Mouse (Mus musculus) left cerebral cortex, postnatal 36 days (tissue): ENCODE measurements around the gene Hist1h2be. TPM values are rescaled to one million over a fixed set of nuclear protein-coding genes. Genes with fewer than 3 reads are reported as not detected.
"Not testable (repeated sequence)": the region's sequence is repeated elsewhere in the genome, so short reads cannot be mapped to it uniquely, and the experiment has no call there.

Source experiments
- DNase-seq, 2 experiments: peaks; one replicate each; pipeline ENCODE4 v3.0.0; 2021 to 2022; ENCODE audit warnings: low spot score in 2 of 2, mixed read lengths in 1 of 2
- intact Hi-C: fragments of 180-260 bp; cut with DNase I; formaldehyde crosslinking; loops from one replicate; pipeline ENCODE4 v1.15.1; 2025
- total RNA-seq, 2 experiments: library from RNA; stranded (reverse); gene quantifications; 2 replicates each; pipeline ENCODE4 v1.2.3; 2021

The Hist1h2be gene
- total RNA-seq, 2 experiments from 2014 or later = 7.0 to 7.4 TPM

DNA sequence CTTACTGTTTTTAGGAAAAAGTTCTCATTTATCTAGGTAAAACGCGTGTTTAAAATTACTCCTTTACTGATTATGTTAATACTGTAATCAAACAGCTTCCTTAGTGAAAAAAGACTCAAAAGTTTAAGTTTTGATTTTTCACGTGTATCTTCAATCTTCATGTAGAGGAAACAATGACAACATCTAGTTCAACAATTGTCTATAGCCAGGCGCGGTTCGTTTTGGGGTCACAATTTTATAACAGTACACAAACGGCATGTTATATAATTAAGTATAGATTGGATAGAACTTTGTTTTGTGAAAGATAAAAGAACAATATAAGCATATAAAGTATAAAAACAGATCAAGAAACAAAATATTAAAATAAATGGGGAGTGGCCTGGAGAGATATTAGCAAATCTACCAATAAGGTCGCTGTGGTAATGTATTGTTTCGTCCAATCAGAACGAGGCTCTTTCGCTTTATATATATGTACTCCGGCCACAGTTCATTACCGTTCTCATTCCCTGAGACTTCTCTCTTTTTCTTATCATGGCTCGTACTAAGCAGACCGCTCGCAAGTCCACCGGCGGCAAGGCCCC, 45.6 kb downstream of the Hist1h2be start, which contains the start of gene Hist1h3d:
Hist1h3d (plus strand) TSS at position 493 of the 581 bp plus-strand sequence.
- intact Hi-C loops = no loop called here
- peak; percentile 49 to 73 for DNase-seq

DNA sequence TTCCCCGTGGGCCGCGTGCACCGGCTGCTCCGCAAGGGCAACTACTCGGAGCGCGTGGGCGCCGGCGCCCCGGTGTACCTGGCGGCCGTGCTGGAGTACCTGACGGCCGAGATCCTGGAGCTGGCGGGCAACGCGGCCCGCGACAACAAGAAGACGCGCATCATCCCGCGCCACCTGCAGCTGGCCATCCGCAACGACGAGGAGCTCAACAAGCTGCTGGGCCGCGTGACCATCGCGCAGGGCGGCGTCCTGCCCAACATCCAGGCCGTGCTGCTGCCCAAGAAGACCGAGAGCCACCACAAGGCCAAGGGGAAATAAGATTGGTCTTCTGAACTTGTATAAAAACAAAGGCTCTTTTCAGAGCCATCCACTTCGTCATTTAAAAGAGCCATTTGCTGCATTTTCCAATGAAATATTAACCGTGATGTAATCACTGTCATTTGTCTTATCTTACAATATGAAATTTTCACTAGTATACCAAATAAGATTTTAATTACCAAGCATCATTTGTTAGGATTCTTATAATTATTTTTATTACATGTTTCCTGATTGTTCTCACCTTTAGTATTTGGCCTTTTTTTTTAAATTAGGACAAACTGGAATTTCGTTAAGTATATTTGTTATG, 46.3 kb downstream of the Hist1h2be start:
- intact Hi-C loops, DNase-seq: not testable (repeated sequence)

DNA sequence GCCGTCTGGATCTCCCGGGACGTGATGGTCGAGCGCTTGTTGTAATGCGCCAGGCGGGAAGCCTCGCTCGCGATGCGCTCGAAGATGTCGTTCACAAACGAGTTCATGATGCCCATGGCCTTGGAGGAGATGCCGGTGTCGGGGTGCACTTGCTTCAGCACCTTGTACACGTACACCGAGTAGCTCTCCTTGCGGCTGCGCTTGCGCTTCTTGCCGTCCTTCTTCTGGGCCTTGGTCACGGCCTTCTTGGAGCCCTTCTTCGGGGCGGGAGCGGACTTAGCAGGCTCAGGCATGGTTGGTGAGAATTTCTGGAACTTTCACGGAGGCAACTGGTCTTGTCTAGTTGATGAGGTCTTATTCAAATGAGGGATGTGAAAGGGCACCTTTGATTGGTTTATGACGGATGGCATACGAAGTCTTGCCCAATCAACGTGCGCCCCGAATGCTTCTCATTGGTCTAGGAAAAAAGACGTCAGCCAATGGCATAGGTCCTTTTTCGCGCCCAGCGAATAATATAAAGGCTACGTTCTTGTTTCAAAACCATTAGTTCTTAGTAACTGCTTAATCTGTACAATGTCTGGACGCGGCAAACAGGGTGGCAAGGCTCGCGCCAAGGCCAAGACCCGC, 46.9 kb downstream of the Hist1h2be start, which contains the start of the genes Hist1h2bf and Hist1h2ad:
Hist1h2bf (minus strand) TSS at position 299 of the 627 bp plus-strand sequence.
Hist1h2ad (plus strand) TSS at position 484 of the 627 bp plus-strand sequence.
- peak; percentile 90 to 92 for DNase-seq
- intact Hi-C loops = not testable (repeated sequence)

DNA sequence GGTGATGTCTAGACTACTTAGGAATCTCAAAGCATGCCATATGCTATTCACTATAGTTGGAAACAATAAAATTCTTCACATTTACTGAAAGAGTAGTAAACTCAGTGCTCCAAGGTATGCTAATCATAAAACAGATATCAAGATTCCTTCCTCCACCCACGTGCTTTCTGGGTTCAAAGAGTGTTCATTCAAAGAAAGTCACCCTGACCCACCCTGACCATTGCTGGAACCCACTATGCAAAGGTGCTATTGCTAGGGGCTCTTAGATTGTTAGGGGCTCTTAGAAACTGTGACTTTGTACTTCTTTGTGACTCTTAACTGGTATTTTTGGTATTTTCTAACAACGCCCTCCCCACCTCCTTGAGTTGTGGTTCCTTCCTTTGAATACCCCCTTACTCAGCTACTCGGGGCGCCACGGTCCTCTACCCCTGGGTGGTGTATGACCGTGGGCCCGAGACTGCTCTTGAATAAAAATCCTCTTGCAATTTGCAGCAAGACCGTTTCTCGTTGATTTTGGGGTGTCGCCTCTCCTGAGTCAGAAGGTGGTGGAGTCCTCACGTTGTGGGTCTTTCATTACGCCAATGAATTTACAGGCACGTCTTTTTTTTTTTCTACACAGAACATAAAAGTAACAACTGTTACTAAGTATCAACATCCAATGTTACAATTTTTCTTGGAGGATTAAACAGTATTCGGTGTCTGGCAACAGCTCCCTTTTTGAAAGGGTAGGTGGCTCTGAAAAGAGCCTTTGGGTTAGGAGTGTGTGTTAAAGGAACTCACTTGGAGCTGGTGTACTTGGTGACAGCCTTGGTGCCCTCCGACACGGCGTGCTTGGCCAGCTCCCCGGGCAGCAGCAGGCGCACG, 47.7 kb downstream of the Hist1h2be start:
- DNase-seq, intact Hi-C loops: not testable (repeated sequence)

DNA sequence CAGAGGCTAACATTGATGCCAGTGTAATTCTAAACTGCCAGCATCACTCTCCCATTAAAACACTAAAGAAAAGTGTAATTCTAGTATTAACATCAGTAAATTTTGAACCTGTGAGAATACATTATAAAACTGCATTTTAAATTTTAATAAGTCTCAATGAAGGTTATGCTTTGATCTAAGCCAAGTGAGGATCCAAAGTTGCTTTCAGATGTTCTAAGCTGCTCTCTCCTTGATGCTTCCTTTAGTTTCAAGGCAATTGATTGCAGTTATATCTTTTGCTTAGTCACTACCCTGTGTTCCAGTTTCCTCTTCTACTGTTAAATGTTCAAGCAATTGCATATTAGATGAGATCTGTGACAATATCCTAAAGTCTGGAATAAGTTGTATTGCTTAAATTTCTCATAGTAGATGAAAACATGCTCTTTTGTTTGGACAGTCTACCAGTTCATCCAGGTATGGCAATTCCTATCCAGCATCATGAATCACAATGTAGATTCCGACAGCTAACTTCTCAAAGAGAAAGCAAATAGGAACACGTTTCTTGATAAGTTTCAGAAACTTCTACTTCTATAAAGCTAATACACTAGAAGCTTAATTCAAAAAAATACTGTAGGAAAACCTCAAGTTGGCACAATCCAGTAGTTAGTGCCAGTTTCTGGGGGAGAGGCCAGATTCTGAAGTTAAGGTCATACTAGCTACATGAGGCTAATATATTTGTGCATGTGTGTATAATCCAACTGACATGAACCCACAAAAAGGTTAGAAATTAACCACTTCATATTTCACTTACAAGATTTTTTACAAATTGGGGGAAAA, 48.5 kb downstream of the Hist1h2be start:
- DNase-seq = no peak
- intact Hi-C loops = no loop called here

DNA sequence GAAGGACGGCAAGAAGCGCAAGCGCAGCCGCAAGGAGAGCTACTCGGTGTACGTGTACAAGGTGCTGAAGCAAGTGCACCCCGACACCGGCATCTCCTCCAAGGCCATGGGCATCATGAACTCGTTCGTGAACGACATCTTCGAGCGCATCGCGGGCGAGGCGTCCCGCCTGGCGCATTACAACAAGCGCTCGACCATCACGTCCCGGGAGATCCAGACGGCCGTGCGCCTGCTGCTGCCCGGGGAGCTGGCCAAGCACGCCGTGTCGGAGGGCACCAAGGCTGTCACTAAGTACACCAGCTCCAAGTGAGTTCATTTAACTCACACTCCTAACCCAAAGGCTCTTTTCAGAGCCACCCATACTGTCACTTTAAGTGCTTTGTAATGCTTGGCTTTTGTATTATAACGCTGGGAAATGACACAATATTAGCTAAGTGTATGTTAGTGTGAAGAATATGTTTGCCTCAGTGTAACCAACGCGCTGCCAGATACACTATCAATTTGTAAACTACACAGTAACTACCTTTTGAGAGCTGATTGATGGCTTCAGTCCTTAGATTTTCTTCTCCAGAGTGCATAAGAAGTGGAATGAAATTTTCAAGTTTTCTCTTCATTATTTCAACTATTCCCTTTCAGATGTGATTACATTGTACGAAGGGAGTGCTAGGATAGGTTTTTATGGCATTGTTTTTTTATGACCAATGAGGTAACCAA, 49.3 kb downstream of the Hist1h2be start:
- intact Hi-C loops, DNase-seq: not testable (repeated sequence)

DNA sequence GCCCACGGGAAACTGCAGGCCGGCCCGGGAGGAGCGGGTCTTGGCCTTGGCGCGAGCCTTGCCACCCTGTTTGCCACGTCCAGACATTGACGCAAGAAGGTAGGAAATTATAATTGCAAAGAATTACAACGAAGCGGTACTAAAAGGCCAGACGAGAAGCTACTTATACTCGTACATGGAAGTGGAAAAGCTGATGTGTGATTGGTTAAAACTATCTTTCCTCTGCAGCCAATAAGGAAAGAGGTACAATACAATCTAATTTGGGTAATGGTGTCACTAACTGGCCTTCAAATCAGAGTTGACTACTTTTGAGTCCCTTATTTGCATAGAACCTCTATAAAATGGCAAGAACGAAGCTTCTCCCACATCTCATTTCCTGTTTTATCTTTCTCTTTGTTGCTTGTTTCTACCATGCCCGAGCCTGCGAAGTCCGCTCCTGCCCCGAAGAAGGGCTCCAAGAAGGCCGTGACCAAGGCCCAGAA, 49.9 kb downstream of the Hist1h2be start, which contains the start of the genes Hist1h2ae and Hist1h2bg:
Hist1h2ae (minus strand) TSS at position 199 of the 482 bp plus-strand sequence.
Hist1h2bg (plus strand) TSS at position 375 of the 482 bp plus-strand sequence.
- intact Hi-C loops = no loop called here
- DNase-seq = peak; percentile 62 to 81

DNA sequence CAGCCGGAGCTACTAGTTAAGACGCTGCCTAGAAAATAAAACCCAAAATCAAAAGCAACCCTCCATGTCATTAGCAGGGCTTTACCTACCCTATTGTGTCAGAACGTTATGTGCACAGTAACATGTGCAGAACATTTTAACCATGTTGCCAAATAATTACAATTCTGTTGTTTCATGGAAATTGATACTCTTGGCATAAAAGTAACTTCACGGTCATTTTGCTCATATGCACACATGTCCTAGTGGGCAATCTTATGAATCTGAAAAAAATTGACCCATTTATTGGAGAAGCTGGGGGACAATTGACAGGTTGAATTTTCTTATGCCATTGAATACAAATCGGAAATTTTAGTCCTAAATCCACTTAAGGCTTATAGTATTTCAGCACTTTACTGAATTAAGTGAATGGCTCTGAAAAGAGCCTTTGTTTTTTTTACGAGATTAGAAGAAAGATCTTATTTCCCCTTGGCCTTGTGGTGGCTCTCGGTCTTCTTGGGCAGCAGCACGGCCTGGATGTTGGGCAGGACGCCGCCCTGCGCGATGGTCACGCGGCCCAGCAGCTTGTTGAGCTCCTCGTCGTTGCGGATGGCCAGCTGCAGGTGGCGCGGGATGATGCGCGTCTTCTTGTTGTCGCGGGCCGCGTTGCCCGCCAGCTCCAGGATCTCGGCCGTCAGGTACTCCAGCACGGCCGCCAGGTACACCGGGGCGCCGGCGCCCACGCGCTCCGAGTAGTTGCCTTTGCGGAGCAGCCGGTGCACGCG, 50.5 kb downstream of the Hist1h2be start:
- peak in 1 of 2 experiments; percentile 82 for DNase-seq
- intact Hi-C loops = not testable (repeated sequence)

DNA sequence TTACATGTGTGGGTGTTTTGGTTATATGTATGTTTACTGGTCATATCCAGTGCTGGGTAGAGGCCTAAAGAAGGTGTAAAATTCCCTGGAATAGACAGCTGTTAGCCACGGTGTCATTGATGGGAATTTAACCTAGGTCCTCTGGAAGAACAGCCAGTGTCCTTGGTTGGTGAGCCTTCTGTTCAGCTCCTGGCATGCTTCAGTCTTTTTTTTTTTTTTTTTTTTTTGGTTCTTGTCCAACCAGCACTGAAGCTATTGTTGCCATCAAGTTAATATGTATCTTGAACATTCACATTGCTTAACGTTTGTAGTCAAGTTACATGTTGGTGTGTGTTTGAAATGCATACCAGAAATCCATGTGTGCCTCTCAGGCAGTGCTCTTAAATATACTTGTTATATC, 56.4 kb downstream of the Hist1h2be start:
- no peak for DNase-seq
- intact Hi-C loops = no loop called here

DNA sequence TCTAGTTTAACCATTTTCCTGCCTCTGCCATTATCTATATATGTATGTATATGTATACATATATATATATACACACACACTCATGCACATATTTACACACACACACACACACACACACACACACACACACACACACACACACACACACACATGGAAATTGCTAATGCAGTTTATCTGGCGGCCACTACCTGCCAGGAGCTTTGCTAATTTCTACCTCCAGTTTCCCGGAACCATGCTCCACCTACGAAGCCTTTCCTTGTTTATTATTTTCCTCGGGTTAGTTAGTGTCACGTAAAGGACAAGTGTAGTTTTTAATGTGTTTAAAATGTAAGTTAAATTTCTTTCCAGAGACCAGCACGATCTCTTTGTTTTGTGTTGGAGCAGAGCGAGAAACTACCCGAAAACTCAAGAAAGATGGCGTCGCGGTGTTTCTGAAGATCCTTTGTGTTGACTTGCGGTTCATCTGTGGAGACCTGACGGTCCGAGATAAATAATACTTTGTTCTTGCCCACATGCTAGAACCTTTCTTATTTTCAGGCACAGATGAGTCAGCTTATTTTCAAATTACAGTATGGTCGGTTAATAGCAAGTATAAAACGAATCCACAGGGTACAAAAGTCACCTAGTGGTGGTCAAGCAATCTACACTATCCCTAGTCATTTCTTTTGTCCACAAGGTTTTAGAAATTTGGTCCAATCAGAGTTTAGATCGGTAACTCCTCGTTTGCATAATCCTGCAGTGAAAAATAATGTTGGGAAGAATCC, 58.0 kb downstream of the Hist1h2be start:
- intact Hi-C loops = no loop called here
- DNase-seq = peak in 1 of 2 experiments; percentile 43

DNA sequence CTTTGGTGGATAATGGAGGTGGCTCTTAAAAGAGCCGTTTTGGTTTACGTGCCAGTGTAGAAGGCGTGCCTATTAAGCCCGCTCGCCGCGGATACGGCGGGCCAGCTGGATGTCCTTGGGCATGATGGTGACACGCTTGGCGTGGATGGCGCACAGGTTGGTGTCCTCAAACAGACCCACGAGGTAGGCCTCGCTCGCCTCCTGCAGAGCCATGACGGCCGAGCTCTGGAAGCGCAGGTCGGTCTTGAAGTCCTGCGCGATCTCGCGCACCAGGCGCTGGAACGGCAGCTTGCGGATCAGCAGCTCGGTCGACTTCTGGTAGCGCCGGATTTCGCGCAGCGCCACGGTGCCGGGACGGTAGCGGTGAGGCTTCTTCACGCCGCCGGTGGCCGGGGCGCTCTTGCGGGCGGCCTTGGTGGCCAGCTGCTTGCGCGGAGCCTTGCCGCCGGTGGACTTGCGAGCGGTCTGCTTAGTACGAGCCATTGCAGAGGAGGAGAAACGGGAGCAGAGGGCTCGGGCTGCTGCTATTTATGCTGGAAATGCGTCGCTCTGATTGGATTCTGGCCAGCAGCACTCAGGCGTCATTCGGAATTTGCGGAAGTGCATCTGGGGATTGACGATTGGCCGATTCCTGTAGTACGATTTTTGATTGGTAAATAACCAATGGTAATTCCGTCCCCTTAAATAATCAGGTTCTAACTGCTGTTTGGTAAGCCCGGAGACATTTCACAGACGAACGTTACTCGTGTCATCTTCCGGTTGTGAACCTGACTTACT, 58.9 kb downstream of the Hist1h2be start, which contains the start of gene Hist1h3e:
Hist1h3e (minus strand) TSS at position 487 of the 777 bp plus-strand sequence.
- intact Hi-C loops = not testable (repeated sequence)
- DNase-seq = peak; percentile 94 to 95

DNA sequence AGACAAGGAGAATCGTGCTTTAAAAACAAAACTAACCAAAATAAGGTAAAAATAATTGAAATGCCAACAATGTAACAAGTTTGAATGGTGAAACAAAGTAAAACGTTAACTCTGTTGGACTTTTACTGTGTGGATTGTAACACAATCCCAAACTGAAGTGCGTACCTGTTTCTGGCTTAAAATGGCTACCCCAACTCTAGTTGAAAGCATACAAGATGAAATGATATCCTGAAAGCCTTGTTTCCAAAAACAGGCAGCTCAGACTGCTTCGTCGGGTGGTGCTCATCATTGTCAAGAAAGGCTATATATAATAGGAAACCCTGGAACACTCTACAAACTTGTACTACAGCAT, 59.4 kb downstream of the Hist1h2be start:
- DNase-seq, intact Hi-C loops: not testable (repeated sequence)

DNA sequence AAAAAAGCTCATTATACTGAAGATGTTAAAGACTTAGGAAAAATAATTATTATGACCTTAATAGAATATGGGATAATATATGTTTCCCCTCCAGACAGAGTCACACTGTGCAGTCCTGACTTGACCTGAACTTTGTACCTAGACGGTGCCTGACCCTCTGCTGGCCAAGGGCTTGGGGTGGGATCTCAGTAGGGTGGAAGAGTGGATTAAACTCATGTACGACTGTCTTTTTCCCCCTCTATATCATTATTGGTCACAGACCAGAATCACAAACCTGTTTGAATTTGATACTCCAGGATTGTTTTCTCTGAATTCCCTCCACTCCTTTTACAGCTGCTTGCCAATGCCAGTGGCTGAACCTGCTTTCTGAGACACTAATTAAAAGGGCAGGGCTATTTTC, 60.2 kb downstream of the Hist1h2be start:
- intact Hi-C loops, DNase-seq: not testable (repeated sequence)

DNA sequence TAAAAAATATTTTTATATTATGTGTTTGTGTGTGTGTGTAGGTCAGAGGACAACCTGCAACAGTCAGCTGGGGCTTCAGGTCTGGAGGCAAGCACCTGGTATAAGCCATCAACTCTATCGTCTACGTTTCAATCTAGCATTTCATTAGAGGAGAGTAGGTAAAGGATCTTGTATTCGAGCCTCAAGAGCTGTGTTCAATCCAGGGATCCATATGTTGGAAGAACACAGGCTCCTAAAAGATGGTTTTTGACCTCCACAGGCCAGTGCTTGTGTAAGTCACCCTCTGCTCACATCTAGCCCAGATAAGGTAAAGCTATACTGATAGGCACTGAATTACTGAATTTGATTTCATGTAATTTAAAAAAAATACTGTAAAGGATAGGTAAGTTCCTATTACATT, 64.0 kb downstream of the Hist1h2be start:
- no peak for DNase-seq
- intact Hi-C loops = no loop called here

DNA sequence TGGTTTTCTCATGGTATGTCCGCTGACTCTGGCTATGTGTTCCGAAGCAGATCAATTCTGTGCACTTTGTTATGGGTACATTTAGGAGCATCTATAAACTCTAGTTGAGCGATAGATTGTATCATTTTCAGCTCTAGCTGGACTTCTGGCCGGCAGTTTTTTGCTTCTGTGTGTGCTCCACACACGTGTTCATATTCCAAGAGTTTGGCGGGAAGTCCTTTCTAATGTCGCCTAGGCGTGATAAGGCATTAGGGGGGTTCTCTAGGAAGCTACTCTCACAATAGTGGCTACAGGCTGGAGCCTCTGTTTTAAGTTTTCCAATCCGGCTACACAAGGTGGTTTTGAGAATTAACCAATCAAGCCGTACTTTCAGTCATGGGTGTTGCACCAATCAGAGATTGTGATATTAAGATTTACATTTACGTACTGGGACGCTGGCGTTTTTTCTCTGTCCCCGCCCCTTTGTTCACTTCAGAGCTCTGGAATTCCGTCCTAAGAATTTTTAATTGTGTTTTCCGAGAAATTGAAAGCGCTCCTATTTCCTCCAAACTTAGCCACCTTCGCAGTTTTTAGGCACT, 65.0 kb downstream of the Hist1h2be start:
- intact Hi-C loops = no loop called here
- peak; percentile 69 to 70 for DNase-seq
